Mouse (Mus musculus): ENCODE data around the gene Cck.

The Cck gene

DNA sequence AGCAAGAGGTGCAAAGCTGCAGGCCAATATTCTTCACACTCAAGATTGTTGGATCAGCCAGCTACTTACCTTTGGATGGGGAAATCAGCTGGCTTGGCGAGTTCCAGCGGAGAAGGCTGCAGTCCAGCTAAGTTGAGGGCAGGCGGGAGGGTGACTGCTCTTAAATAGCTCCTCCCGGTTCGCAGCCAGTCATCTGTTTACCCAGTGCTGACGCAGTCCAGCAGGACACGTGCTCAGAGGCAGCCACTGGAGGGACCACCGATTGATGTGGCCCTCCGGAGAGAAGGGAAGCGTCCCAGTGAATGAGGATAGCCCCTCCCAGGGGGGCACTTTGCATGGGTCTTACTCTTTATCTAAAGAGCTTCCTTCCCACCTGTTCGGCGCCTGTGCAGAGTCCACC lies at the start of gene Cck:
Gene Cck, minus strand, starts transcription at position 166 of the 400 bp plus-strand sequence.
- in situ Hi-C loops (cut with MboI): no loop called here

DNA sequence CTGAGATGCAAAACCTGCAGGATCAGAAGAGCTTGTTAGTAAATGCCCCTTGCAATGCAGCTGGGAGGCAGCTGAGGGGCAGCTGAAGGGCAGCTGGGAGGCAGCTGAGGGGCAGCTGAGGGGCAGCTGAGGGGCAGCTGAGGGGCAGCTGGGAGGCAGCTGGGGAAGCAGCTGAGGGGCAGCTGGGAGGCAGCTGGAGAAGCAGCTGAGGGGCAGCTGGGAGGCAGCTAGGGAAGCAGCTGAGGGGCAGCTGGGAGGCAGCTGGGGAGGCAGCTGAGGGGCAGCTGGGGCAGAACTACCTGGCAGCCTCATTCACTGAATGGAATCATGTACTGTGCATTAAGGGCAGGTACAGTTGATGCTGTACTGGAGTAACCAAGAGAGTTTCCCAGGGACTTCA lies 46.0 kb upstream of the Cck start:
- in situ Hi-C loops (cut with MboI): no loop called here

DNA sequence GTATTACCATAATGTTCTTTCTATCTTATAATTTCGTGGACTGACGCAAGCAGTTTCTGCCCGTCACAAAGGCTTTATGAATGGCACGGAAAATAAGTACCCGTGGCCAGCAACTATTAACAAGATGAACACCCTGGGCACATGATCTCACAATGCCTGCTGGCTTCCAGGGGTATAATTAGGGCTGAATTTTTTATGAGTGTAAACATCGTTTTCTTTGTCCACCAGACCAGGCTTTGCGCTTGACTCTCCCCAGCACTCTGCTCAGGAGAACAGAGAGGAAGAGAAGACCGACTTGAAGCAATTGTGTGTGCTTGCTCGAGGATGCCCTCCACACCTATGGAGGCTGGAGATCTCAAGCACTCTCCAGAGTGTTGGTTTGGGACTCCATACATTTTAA lies 37.1 kb upstream of the Cck start:
- in situ Hi-C loops (cut with MboI): no loop called here

DNA sequence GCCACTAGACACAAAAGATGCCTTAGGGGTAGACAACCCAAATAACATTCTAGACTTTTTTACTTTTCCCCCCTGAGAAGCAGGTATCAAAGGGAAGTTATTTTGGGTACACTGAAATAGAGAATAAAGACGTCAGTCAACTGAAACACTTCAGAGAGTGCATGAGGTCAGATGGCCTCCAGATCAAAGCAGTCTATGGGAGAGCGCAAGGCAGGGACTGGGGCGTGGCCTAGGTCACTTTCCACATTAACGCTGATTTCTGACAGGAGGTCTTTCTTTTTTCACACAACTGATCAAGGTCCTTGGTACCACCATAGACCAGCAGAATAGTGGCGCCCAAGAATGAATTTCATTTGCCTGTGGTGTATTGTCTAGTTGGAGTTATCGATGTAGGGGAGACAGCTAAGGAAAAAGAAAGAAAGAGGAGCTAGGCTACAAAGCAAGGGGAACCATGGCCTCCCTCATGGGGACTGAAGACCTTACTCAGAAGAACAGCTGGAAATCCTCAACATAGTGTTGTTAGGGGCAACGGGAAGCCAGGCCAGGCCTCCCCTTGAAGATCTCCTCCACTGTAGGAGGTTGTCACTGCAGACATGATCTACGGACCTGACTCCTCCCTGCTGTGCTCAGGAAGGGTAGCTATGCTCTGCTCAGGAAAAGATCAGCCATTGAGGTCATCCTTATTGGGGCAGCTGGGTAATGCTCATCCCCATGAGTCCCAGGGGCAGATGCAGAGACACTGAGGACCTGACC lies 33.3 kb upstream of the Cck start:
- in situ Hi-C loops (cut with MboI): no loop called here

DNA sequence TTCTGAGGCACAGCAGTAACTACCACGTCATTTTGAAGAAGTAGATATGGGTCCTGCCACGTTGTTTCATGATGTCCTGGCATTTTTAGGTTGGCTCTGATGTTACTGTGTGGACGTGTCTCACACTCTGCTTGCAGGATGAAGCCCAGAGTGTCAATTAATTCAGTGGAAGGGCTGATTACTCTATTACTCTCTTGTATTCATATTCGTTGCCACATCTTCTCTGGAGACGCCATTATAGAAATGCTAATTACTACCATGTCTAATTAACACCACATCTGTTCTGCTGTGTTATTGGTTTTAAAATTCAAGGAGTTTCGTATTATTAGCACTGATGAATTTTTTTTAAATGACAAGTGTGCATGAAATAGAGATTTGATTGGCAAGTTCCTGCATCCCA lies 30.7 kb upstream of the Cck start:
- in situ Hi-C loops (cut with MboI): no loop called here

DNA sequence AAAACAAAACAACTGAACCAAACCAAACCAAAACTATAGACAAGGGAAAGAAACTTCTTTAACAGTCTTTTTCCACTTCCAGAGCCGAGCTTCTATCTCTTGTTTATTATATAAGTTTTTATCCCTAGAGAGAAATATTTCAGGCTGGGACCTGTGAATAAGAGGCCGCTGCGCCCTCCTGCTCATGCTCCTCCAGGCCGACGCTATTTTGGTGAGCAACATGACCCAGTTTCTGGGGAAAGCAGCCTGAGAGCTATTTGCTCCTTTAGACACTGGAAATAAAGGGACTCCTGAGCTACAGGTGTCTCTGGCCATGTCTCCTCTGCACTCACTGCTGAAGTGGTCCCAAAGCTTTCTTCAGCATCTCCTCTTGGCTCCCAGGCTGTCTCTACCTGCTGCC lies 24.6 kb upstream of the Cck start:
- in situ Hi-C loops (cut with MboI): no loop called here

DNA sequence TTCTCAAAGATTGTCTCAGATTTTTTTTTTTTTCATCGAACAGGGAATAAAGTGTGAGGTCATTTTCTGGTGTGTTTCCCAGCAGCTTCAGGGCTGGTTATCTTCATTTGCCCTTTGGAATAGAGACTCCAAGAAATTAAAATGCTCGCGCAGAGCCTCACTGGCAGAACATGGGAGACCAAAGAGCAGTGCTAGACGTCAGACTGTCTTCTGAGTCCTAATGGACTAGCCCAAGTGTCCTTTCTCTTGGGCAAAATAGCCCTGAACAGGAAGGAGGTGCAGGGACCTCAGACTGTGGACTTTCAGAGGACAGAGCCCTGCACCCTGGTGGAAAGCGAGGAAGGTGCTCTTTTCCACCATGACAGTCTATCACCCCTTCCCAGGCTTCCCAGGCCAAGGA lies 19.0 kb upstream of the Cck start:
- in situ Hi-C loops (cut with MboI): no loop called here

DNA sequence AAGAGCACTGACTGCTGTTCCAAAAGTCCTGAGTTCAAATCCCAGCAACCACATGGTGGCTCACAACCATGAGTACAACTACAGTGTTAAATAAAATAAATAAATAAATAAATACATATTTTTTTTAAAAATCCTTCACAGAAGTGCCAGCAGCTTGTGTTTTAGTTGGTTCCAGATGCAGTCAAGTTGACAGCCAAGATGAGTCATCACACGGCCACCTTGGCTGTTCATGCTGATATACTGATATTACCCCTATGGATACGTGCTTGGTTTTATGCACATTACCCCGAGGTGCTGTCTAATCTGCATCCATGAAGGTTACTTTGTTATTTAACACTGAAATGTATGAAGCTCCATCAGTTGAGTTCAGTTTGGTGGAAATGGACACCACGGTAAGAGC lies 16.4 kb upstream of the Cck start:
- in situ Hi-C loops (cut with MboI): no loop called here

DNA sequence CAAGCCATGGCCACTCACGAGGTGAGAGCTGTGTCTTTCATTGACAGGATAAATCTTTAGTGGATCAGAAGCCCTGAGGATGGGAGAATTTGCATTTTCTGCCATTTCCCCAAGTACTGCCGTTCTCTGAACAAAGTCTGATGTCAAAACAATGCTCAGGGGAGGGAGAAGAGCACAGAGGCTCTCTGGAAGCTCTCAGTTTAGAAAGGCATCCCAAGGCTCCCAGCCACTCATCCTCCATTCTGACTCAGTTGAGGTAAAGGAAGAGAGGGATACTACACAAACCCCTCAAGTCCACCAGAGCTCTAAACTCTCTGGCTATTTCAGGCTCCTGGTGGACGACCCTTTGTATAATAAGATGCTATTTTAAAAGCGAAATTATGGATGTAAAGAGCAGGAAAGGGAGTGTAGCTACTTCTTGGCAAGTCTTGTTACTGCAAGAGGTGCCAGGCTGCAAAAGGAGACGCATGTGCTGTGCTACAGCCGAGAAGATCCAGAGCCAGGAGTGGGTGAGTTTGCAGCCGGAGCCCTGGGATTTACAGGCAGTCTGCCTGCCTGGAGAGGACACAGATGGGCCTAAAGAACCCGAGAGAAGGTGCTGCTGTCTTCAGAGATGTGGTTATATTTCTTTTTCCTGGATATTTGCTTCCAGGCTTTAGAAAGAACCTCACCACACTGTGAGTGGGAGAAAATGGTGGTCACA lies 11.1 kb upstream of the Cck start:
- in situ Hi-C loops (cut with MboI): no loop called here

DNA sequence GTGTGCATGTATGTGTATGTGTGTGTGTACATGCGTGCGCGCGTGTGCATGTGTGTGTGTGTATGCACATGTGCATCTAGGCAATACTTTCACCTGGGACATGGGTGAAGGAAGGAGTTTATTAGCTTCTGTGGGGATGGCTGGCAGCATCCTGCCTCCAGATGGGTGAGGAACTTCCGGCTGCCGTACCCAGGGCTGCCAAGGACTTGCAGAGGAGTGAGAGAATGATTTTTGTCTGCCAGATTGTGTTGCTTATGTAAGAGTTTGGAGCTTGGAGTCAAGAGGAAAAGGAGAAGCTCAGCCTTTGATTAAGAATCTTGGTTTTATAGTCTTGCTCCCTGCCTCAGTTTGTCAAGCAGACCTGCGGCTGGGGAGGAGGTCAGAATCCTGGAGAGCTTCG lies 9.9 kb upstream of the Cck start:
- in situ Hi-C loops (cut with MboI): no loop called here

DNA sequence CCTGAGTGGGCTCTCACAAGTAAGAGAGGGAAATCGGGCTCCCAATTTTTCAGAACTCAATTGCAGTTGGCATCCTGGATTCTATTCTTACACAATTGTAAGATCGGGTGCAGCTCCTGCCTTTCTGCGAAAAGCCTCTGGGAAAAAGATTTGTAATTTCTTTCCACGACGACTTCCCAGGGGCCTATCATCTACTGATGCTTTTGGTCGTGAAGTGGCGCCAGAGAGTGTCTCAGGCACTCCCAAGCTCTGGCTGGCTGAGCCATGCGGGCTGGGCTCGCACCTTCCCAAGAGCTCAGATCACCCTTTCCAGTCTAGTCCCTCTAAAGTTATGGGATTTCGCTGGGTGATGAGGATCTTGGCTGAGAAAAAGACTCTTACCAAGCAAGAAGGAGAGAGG lies 608 bp upstream of the Cck start:
- in situ Hi-C loops (cut with MboI): no loop called here

DNA sequence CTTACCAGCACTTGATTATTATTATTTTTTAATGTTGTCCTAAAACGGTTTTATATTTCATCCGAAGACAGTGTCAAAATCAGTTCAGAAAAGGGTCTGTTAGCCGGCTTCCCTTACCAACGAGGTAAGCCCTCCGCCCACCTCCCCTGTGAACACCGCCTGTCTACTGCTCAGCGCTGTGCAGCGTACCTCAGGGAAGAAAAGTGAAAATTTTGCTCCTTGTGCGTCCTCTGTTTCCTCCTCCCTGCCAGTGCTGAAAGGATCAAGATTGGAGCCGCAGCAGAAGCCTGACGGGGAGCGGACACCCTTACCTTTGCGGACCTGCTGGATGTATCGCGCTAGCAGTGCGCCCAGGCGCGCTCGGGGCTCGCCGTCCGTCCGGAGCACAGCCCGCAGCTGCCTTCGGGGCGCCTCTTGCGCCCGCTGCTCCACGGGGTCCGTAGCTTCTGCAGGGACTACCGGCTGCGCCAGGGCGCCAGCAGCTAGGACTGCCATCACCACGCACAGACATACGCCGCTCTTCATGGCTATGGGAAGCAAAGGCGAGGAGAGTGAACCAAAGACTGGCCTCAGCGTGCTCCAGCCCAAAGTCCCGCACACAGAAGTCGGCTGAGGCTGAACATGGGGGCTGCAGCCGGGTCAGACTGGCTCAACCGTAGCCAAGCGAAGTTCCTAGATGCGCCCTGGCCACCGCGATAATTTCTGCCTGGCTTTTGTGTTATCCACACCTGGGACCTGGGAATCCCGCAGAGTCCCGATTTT lies 1.3 kb downstream of the Cck start:
- in situ Hi-C loops (cut with MboI): no loop called here

DNA sequence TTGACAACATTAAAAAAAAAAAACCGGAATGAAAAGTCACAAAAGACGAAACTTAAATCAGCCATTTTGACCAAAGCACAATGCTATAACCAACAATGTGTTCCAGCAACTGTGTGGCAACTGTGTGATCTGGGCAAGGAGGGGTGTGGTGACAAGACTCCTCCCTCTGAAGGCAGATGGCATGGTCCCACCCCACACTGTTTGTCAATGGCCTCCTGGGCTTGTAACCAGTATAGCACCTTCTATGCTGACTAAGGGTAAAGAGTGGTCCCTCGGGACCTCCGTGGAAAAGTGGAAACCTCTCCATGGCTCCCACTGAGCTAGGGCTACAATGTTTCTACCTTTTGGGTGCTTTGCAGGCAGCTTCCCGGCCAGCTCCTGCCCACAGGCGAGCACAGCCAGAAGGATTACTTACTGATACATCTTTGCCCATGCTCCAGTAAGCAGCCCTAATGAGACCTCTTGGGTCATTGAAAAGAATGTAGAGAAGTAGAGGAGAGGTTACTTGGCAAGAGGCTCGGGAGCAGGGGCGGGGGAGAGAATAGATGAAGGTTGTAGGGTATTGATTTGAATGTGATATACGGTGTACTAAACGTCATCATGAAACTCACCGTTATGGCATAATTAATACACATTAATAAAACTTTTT lies 3.8 kb downstream of the Cck start:
- in situ Hi-C loops (cut with MboI): no loop called here

DNA sequence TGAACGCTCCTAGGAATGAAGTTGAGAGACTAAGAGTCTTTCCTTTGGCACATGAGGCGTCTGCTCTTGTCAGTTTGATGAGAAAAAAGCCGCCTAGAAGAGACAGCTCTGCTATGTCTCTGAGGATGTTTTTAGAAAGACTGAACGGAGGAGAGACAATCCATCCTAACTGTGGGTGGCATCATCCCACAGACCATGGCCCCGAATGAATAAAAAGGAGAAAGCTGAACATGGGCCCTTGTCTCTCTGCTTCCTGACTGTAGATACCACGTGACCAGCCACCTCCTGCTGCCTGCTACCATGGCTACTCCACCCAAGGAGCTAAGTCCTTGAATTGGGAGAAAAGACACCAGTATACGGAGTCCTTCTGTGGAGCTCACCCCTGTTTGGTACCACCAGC lies 8.3 kb downstream of the Cck start:
- in situ Hi-C loops (cut with MboI): no loop called here

DNA sequence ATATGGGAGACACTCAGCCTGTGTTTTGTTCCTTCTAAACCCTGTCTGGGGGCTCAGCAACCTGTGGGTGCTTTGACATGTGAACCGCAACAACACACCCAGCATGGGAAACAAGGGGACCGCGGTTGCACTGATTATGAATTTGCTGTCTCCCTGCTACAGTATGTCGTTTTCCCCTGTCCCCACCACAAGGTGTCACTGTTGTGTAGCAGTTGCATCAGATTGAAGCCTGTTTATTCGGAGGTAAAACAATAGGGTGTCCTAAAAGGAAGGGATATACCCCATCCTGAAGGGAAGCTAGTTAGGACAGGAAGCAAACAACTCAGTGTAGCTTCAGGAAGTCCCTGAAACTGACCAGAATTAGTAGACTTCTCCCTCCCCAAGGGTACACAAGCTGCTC lies 16.0 kb downstream of the Cck start:
- in situ Hi-C loops (cut with MboI): no loop called here

DNA sequence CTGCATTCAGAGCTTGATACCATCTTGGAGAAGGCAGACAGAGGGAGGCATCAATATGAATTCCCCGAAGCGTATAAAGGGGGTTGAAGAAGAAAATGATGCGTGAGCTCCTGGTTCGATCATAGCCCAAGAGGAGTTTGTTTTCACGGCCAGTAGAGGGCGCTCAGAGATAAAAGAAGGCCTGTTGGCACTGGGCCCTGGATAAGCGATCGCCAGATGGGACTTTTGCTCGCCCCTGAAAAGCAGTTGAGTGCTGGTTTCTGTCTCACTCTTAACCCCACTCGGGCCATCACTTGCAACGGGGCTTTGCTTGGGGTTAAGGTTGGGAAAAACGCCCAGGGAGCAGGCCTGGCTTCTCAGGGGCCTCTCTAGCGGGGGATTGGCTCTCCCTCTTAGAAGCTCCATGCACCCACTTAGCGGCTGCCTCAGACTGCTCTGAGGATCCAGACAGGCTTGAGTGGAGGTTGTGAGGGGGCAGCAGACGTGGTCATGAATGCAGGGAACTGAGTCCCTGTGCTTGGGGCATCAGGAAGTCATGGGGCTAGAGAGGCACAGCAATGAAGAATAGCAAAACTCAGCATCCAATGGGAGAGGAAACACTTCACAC lies 18.1 kb downstream of the Cck start:
- in situ Hi-C loops (cut with MboI): no loop called here

DNA sequence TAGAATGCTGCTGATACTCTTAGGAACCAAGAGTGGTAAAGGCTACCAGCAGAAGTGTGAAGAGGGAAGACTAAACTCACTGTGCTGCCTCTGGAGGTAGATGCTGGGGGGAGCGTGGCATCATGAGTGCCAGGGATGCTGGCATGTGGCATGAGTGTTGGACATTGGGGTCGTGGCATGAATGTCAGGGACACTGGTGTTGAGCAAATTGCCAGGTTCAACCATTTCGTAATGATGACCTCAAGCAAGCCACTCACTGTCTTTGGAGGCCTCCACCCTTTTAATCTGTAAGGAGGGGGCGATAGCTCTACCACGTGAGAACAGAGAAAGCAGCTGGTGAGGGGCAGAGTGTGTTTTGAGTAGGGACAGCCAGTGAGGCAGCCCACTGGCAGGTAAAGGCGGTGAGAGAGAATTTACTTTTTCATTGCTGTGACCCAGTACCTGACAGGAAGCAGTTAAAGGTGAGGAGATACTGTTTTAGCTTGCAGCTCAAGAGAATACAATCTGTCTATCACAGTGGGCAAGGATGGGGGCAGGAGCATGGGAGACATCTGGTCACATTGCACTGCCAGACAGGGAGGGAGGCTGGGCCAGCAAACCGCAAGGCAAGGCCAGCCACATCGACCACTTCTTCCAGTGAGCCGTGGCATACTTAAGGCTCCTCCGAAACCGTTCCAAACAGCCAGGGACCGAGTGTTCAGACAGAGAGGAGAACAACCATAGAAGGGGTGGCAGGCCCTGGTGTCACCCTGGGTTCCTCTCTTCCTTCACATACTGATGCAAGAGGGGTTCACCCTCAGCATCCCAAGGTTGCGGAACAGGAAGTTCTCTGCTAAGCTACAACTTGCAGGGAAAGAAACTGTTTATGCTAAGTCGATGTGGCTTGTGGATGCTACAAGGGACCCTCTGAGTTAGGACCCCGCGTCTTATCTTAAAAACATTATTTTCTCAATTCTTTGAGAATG lies 19.7 kb downstream of the Cck start:
- in situ Hi-C loops (cut with MboI): no loop called here

DNA sequence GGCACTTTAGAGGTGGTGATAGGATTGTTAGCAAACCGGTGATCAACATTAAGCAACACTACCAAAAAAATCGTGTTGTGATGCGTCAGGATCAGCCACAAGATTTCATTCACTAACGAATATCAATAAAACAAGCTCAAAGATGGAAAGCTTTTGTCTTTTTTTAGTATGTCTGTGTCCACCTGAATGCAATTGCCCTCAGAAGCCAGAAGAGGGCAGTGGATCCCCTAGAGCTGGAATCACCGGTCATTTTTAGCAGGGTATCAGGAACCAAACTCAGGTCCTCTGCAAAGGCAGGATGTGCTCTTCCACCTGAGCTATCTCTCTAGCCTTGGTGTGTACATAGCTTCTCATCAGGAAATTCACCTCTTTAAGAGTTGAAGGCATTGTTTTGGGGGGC lies 20.7 kb downstream of the Cck start:
- in situ Hi-C loops (cut with MboI): no loop called here

DNA sequence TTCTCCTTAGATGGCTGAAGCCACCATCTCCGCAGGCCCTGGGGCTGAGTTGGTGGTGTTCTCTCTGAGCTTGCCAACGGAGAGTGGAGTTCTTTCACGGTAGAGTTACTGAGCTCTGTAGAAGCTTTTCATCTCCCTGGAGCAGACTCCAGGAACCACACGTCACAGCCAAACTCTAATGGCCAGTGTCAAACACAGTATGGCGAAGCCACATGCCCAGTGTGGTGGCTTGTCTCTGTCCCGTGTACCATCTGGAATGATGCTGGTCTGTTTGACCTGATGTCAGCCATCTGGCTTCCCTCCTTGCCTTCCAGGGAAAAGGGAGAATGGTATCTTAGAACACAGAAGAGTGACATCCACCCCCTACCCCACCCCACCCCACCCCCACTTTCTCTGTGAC lies 25.8 kb downstream of the Cck start:
- in situ Hi-C loops (cut with MboI): no loop called here

DNA sequence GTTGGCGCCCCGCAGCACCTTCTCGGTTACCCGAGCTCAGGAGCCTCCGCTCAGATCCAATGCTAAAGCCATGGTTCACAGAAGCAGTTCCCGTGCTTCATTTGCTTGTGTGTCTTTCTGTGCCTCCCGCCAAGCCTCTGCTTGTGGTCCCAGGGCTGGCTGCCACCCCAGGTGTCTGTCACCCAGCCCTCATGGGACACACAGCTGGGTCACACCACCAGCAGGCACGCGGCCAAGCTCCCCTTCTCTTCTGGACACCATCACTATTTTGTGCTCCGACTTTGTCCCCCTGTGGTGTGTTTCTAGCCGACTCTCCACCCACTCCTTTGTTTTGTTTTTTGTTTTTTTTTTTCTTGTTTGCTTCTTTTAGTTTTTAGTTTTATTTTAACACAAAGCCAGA lies 28.0 kb downstream of the Cck start:
- in situ Hi-C loops (cut with MboI): no loop called here

DNA sequence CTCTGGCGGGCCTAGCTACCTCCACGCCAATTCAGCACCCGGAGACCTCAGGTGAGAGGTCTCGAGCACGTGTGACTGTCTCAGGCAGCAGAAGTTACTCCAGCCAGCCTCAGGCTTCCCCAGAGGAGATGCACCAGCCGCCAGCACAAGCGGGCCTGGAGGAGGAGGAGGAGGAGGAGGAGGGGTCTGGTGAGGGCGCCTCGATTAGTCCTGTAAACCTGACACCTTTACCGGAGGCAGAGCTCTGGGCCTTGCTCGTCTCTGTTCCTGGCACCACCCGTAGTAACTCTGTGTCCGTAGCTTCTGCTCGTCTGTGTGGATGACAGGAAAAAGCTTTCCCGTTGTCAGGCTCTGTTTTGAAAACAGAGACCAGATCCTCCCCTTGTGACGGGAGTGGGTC lies 35.0 kb downstream of the Cck start:
- in situ Hi-C loops (cut with MboI): no loop called here
